Mouse (Mus musculus) embryo, embryonic 10.5 days (tissue): ENCODE data around the gene Lrrk2.
"Not testable (repeated sequence)": the region's sequence is repeated elsewhere in the genome, so short reads cannot be mapped to it uniquely, and the experiment has no call there.

Experiments used
- DNase-seq: peaks from one replicate; pipeline ENCODE4 v3.0.0-alpha.2; 2015; ENCODE audit warnings: low spot score

Gene Lrrk2

DNA sequence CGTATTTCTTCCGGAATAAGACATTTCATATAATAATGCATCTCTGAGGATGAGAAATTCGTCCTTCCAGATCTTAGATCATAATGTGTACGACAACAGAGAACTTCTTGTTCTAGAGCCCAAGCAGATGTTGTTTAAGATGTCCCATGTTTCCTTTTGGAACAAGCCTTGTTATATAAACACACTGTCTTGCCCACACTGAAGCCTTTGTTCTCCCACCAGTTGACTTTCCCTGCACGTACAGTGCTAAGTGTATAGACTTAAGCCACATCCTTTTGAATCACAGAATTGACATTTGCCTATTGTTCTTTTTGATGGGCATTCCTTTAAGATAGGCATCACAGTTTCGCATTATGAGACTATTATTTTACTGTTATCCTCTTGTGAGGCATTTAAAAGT is 162.3 kb downstream of the Lrrk2 start:
- no peak for DNase-seq

DNA sequence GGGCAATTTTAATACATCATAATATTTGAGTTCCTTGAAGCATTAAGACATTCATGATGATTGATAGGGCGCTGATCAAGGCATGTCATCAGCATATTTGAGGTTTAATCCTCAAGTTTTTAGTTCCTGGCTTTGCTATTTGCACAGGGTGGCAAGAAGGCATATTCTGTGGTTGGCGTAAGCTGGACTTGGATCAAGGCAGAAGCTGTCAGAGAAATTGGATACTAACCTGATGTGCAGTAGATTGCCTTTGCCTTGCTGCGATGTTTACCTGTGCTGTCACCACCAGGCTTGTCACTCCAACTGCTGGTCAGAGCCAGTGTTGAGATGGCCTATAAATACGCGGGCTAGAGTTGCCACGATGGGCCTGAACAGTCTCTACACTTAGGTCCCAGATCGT is 165.0 kb downstream of the Lrrk2 start, which contains the start of gene Smgc:
TSS of gene Smgc (plus strand) at position 301 of the 400 bp plus-strand sequence.
- DNase-seq: no peak

GRCm38 (mm10) chr15:91864130-91864529 is 191.2 kb downstream of the Lrrk2 start:
- not testable (repeated sequence) for DNase-seq
